Mouse (Mus musculus) heart, embryonic 12.5 days (tissue): ENCODE measurements around the gene Lactbl1. TPM values are rescaled to one million over a fixed set of nuclear protein-coding genes. Genes with fewer than 3 reads are reported as not detected.

Experiments used
- ATAC-seq: fragments of 200-750 bp; cut with Nextera tagmentation; 2 replicates; pipeline ENCODE4 v1.8.0; 2017; ENCODE audit warnings: moderate TSS enrichment, moderate library complexity; ENCODE audit not compliant: insufficient number of reproducible peaks, low FRiP score
- H3K27ac ChIP-seq: fragments of 300-500 bp; sonication (generic); 2 replicates; pipeline ENCODE4 v1.5.1; 2016; ENCODE audit warnings: mild to moderate bottlenecking, moderate library complexity; ENCODE audit not compliant: poor library complexity, severe bottlenecking
- H3K27me3 ChIP-seq: fragments of 300-500 bp; sonication (generic); replicated peaks from 2 replicates; pipeline ENCODE4 v1.6.1; 2016; ENCODE audit warnings: mild to moderate bottlenecking, moderate library complexity
- H3K36me3 ChIP-seq: fragments of 300-500 bp; sonication (generic); 2 replicates; pipeline ENCODE4 v1.6.1; 2016; ENCODE audit warnings: mild to moderate bottlenecking, moderate library complexity
- H3K4me1 ChIP-seq: fragments of 300-500 bp; sonication (generic); replicated peaks from 2 replicates; pipeline ENCODE4 v1.6.1; 2016; ENCODE audit warnings: mild to moderate bottlenecking
- H3K4me2 ChIP-seq: fragments of 300-500 bp; sonication (generic); 2 replicates; pipeline ENCODE4 v1.6.1; 2016; ENCODE audit warnings: mild to moderate bottlenecking, moderate library complexity
- H3K4me3 ChIP-seq: fragments of 300-500 bp; sonication (generic); 2 replicates; pipeline ENCODE4 v1.5.1; 2016; ENCODE audit warnings: mild to moderate bottlenecking
- H3K9ac ChIP-seq: fragments of 300-500 bp; sonication (generic); 2 replicates; pipeline ENCODE4 v1.6.1; 2016; ENCODE audit warnings: mild to moderate bottlenecking, moderate library complexity
- H3K9me3 ChIP-seq: fragments of 300-500 bp; sonication (generic); replicated peaks from 2 replicates; pipeline ENCODE4 v1.6.1; 2016; ENCODE audit warnings: mild to moderate bottlenecking, moderate library complexity
- WGBS: fragments of 180-500 bp; shearing (Covaris S2); methylation state at CpG from one replicate; pipeline ENCODE4 v1.1.7; 2016; 5-methylcytosine and 5-hydroxymethylcytosine counted together
- polyA plus RNA-seq: library from polyadenylated mRNA; unstranded; fragments of >200 nt; fragmentation: Nextera tagmentation; extraction: Ambion mirVana; gene quantifications from 2 replicates; pipeline ENCODE4 v1.2.1, GENCODE M21; 2016

The Lactbl1 gene
- polyA plus RNA-seq, 1 experiment from 2014 or later: not detected

- Histone ChIP-seq H3K9me3 (no peaks in the 10 kb centered on the region), H3K36me3 (no peaks in the 10 kb centered on the region), H3K4me2 (peak overlapping the region; percentile 71), H3K4me3 (peak overlapping the region; percentile 97), H3K27me3 (no peaks in the 10 kb centered on the region), H3K4me1 (peaks cover 19% of the 10 kb centered on the region), H3K9ac (peak overlapping the region; percentile 100), H3K27ac (peak overlapping the region; percentile 83)
- under 1% methylated on average over 52 of the region's 68 CpGs for WGBS
- peak; percentile 73 for ATAC-seq
These were observed 20.3 kb upstream of the Lactbl1 start for GRCm38 (mm10) chr4:136602018-136602554.

GRCm38 (mm10) chr4:136602568-136602967 lies 19.9 kb upstream of the Lactbl1 start, which contains the start of gene Kdm1a:
Gene Kdm1a, minus strand, starts transcription at chr4:136602723.
- no peaks in the 10 kb centered on the region for H3K36me3 ChIP-seq
- H3K4me3 ChIP-seq: peak within 1 kb of the TSS; percentile 97
- peak within 1 kb of the TSS; percentile 83 for H3K27ac ChIP-seq
- peak within 1 kb of the TSS; percentile 71 for H3K4me2 ChIP-seq
- peak within 1 kb of the TSS; percentile 100 for H3K9ac ChIP-seq
- peak; percentile 87 for ATAC-seq
- no peaks in the 10 kb centered on the region for H3K9me3 ChIP-seq
- WGBS: under 1% methylated on average over 45 of the region's 45 CpGs
- peaks cover 19% of the 10 kb centered on the region for H3K4me1 ChIP-seq
- no peaks in the 10 kb centered on the region for H3K27me3 ChIP-seq

- Histone ChIP-seq H3K4me3 (no peak overlapping the region), H3K4me2 (no peak overlapping the region), H3K36me3 (no peaks in the 10 kb centered on the region), H3K9ac (no peak overlapping the region), H3K9me3 (no peaks in the 10 kb centered on the region), H3K4me1 (peaks cover 5% of the 10 kb centered on the region), H3K27ac (no peak overlapping the region), H3K27me3 (no peaks in the 10 kb centered on the region)
- no peak for ATAC-seq
- 83% methylated on average over 19 of the region's 19 CpGs for WGBS
These were observed 16.5 kb upstream of the Lactbl1 start for GRCm38 (mm10) chr4:136605756-136606485.

GRCm38 (mm10) chr4:136610387-136610856 lies 12.0 kb upstream of the Lactbl1 start, which contains the start of gene Tex46:
Gene Tex46, plus strand, starts transcription at chr4:136610437.
- Histone ChIP-seq H3K27ac (no peak within 1 kb of the TSS), H3K36me3 (no peaks in the 10 kb centered on the region), H3K9me3 (no peaks in the 10 kb centered on the region), H3K27me3 (no peaks in the 10 kb centered on the region), H3K9ac (no peak within 1 kb of the TSS), H3K4me2 (no peak within 1 kb of the TSS), H3K4me3 (no peak within 1 kb of the TSS), H3K4me1 (no peaks in the 10 kb centered on the region)
- WGBS: 52% methylated on average over 4 of the region's 4 CpGs
- ATAC-seq: no peak

GRCm38 (mm10) chr4:136613657-136614056 lies 8.8 kb upstream of the Lactbl1 start:
- no peak for ATAC-seq
- no peaks in the 10 kb centered on the region for H3K27me3 ChIP-seq
- no peaks in the 10 kb centered on the region for H3K9me3 ChIP-seq
- no peak overlapping the region for H3K4me3 ChIP-seq
- no peak overlapping the region for H3K9ac ChIP-seq
- H3K36me3 ChIP-seq: no peaks in the 10 kb centered on the region
- H3K27ac ChIP-seq: no peak overlapping the region
- WGBS: 65% methylated on average over 7 of the region's 7 CpGs
- no peaks in the 10 kb centered on the region; the same call in 1 of the 2 replicates for H3K4me1 ChIP-seq
- H3K4me2 ChIP-seq: no peak overlapping the region

GRCm38 (mm10) chr4:136621336-136621735 lies 1.1 kb upstream of the Lactbl1 start:
- no peaks in the 10 kb centered on the region; the same call in 1 of the 2 replicates for H3K4me1 ChIP-seq
- ATAC-seq: no peak
- no peaks in the 10 kb centered on the region for H3K9me3 ChIP-seq
- peaks cover 17% of the 10 kb centered on the region; the same call in 1 of the 2 replicates for H3K27me3 ChIP-seq
- H3K4me2 ChIP-seq: no peak overlapping the region
- no peaks in the 10 kb centered on the region for H3K36me3 ChIP-seq
- H3K4me3 ChIP-seq: no peak overlapping the region
- H3K27ac ChIP-seq: no peak overlapping the region
- no peak overlapping the region for H3K9ac ChIP-seq
- 0% methylated on average over 1 of the region's 1 CpGs for WGBS

- Histone ChIP-seq H3K4me1 (no peaks in the 10 kb centered on the region; the same call in 1 of the 2 replicates), H3K4me3 (no peak overlapping the region), H3K27me3 (peaks cover 17% of the 10 kb centered on the region; the same call in 1 of the 2 replicates), H3K9me3 (no peaks in the 10 kb centered on the region), H3K9ac (no peak overlapping the region), H3K27ac (no peak overlapping the region), H3K4me2 (no peak overlapping the region), H3K36me3 (no peaks in the 10 kb centered on the region)
- no peak for ATAC-seq
- 53% methylated on average over 5 of the region's 5 CpGs for WGBS
These were observed 465 bp upstream of the Lactbl1 start for GRCm38 (mm10) chr4:136621956-136622355.

- Histone ChIP-seq H3K4me3 (no peak overlapping the region), H3K36me3 (no peaks in the 10 kb centered on the region), H3K9me3 (no peaks in the 10 kb centered on the region), H3K4me2 (no peak overlapping the region), H3K27ac (no peak overlapping the region), H3K4me1 (peaks cover 9% of the 10 kb centered on the region), H3K27me3 (peaks cover 17% of the 10 kb centered on the region; the same call in 1 of the 2 replicates), H3K9ac (no peak overlapping the region)
- no peak for ATAC-seq
- 72% methylated on average over 6 of the region's 6 CpGs for WGBS
These were observed 4.2 kb downstream of the Lactbl1 start for GRCm38 (mm10) chr4:136626590-136626989.

GRCm38 (mm10) chr4:136631237-136631994 lies 9.0 kb downstream of the Lactbl1 start:
- ATAC-seq: 0 out of 2 replicates have a peak, but pooled peaks have one; percentile 43
- Histone ChIP-seq H3K4me2 (no peak overlapping the region), H3K9me3 (no peaks in the 10 kb centered on the region), H3K36me3 (no peaks in the 10 kb centered on the region), H3K9ac (no peak overlapping the region), H3K4me3 (no peak overlapping the region), H3K27ac (no peak overlapping the region), H3K4me1 (peaks cover 11% of the 10 kb centered on the region), H3K27me3 (peaks cover 11% of the 10 kb centered on the region)
- 78% methylated on average over 11 of the region's 11 CpGs for WGBS

GRCm38 (mm10) chr4:136635995-136636394 lies 13.6 kb downstream of the Lactbl1 start:
- H3K4me2 ChIP-seq: no peak overlapping the region
- H3K9me3 ChIP-seq: no peaks in the 10 kb centered on the region
- no peak overlapping the region for H3K4me3 ChIP-seq
- H3K27ac ChIP-seq: no peak overlapping the region
- ATAC-seq: no peak
- H3K36me3 ChIP-seq: no peaks in the 10 kb centered on the region
- peaks cover 52% of the 10 kb centered on the region for H3K27me3 ChIP-seq
- no peak overlapping the region for H3K9ac ChIP-seq
- H3K4me1 ChIP-seq: peaks cover 29% of the 10 kb centered on the region

- Histone ChIP-seq H3K9me3 (no peaks in the 10 kb centered on the region), H3K4me3 (no peak overlapping the region), H3K27ac (no peak overlapping the region), H3K4me2 (no peak overlapping the region), H3K9ac (no peak overlapping the region), H3K4me1 (peaks cover 24% of the 10 kb centered on the region), H3K36me3 (no peaks in the 10 kb centered on the region), H3K27me3 (peaks cover 52% of the 10 kb centered on the region)
- 42% methylated on average over 5 of the region's 5 CpGs for WGBS
- no peak for ATAC-seq
These were observed 14.1 kb downstream of the Lactbl1 start for GRCm38 (mm10) chr4:136636511-136636910.
